In genomic region chrX:12761626-12762333, GRCm38 (mm10) we compare ENCODE assay signal across 8 mouse cellular contexts. TPM values are rescaled to one million over a fixed set of nuclear protein-coding genes. Genes with fewer than 3 reads are reported as not detected.
DNase-seq lines count a peak whose midpoint lies in the region; ATAC-seq and TF ChIP-seq lines count a peak whose summit lies in the region.

Med14 (minus strand) TSS chrX:12762073.

- 18% methylated on average over 70 of the region's 79 CpGs for WGBS in hindbrain, postnatal 0 days

- H3K27me3 ChIP-seq in hindbrain, postnatal 0 days (ENCODE audit: insufficient read depth, low read length): no peaks in the 10 kb centered on the region

- ATAC-seq in hindbrain, postnatal 0 days: peak; percentile 97
- peak; percentile 93 for ATAC-seq in megakaryocyte, adult 5-6 weeks (ENCODE audit: poor library complexity, severe bottlenecking)

- no peak for TF ChIP-seq CTCF in cortical plate, adult 2 months (IDR thresholded peaks at IDR 0.05; ENCODE audit: extremely low read depth, insufficient read depth, low read length)
- no peak for TF ChIP-seq CTCF in hindbrain, postnatal 0 days (IDR thresholded peaks at IDR 0.05; ENCODE audit: low read depth)

- H3K27ac ChIP-seq in cortical plate, adult 2 months (ENCODE audit: insufficient read depth, low read length): peak within 1 kb of the TSS; percentile 98
- H3K27ac ChIP-seq in hindbrain, postnatal 0 days: peak within 1 kb of the TSS; percentile 91

- H3K4me3 ChIP-seq in cortical plate, adult 2 months (ENCODE audit: insufficient read depth, low read length): peak within 1 kb of the TSS; percentile 94
- H3K4me3 ChIP-seq in hindbrain, postnatal 0 days (ENCODE audit: low read length): peak within 1 kb of the TSS; percentile 56

- peak; percentile 84 for DNase-seq in adipocyte (ENCODE audit: low spot score)
- DNase-seq in gastrocnemius, adult 8-10 months (ENCODE audit: low spot score in 2 of 2): peak; percentile 59 to 84
- peak; percentile 93 for DNase-seq in hindbrain, postnatal 0 days (ENCODE audit: low spot score)
- peak; percentile 66 to 80 for DNase-seq in left cerebral cortex, adult 8-10 months (ENCODE audit: low spot score in 2 of 2)
- DNase-seq in right cerebral cortex, adult 18-20 months: peak; percentile 84
- DNase-seq in urinary bladder, adult 2 months (ENCODE audit: low spot score): peak; percentile 80

- no peaks in the 10 kb centered on the region for H3K36me3 ChIP-seq in hindbrain, postnatal 0 days (ENCODE audit: insufficient read depth, low read length)

- H3K9me3 ChIP-seq in hindbrain, postnatal 0 days (ENCODE audit: low read length): no peaks in the 10 kb centered on the region

- peak within 1 kb of the TSS; percentile 63 for H3K9ac ChIP-seq in hindbrain, postnatal 0 days (replicated peaks; ENCODE audit: low read length)

- TF ChIP-seq POLR2A in cortical plate, adult 2 months (IDR thresholded peaks at IDR 0.05; ENCODE audit: extremely low read depth, insufficient read depth, low read length): peak; percentile 69

- H3K4me2 ChIP-seq in hindbrain, postnatal 0 days (ENCODE audit: low read depth, low read length): peak within 1 kb of the TSS; percentile 58

- H3K4me1 ChIP-seq in cortical plate, adult 2 months (ENCODE audit: control insufficient read depth, insufficient read depth, low read length): no peaks in the 10 kb centered on the region
- no peaks in the 10 kb centered on the region for H3K4me1 ChIP-seq in hindbrain, postnatal 0 days (ENCODE audit: insufficient read depth, low read length)

RNA-seq across cellular contexts. Expression of gene Med14, which starts in this region (rescaled TPM):
- polyA plus RNA-seq in cortical plate, adult 2 months (2012; rRNA removed): 36.6 and 37.3 TPM in 2 replicates
- 10 to 100 TPM; 21.0 to 24.9 (median 24.1) TPM for total RNA-seq in gastrocnemius, adult 8-10 months (2022)
- total RNA-seq in hindbrain, postnatal 0 days (2014; rRNA removed): 28.0 and 28.4 TPM in 2 replicates
- 8.0 and 8.8 TPM in 2 replicates for polyA plus RNA-seq in hindbrain, postnatal 0 days (2015; fragmentation: Nextera tagmentation; extraction: Ambion mirVana)
- total RNA-seq in left cerebral cortex, adult 8-10 months (2022): 10 to 100 TPM; 58.3 to 70.0 (median 69.1) TPM
- total RNA-seq in megakaryocyte, adult 5-6 weeks (2015): 72.2 and 73.8 TPM in 2 replicates
- 23.7 and 26.1 TPM in 2 replicates for total RNA-seq in megakaryocyte, adult 5-6 weeks (2017)
- polyA plus RNA-seq in urinary bladder, adult 2 months (2012; rRNA removed): 18.9 and 20.6 TPM in 2 replicates

Comparison
In these comparisons a context has a peak if more than half of its experiments do, and no peak if none do; other contexts are left out.
1. Peak in every context shown above with its lines: DNase-seq, ATAC-seq, H3K4me3 ChIP-seq and H3K27ac ChIP-seq.